Mouse (Mus musculus): ENCODE data around the gene Smap2. TPM values are rescaled to one million over a fixed set of nuclear protein-coding genes. Genes with fewer than 3 reads are reported as not detected.

Gene Smap2
- polyA plus RNA-seq, 1 experiment from 2014 or later: 27.3 TPM

GRCm38 (mm10) chr4:120987319-120987718, 29.7 kb downstream of the Smap2 start:
- no peak for DNase-seq (ENCODE audit: low read depth, low spot score)
- POLR2A ChIA-PET: no interaction called here
- no peaks in the 10 kb centered on the region for H3K27me3 ChIP-seq
- in situ Hi-C loops (cut with MboI; ENCODE audit: low pct_unique_long_range_greater_than_20kb): loop anchor here (5.0 kb wide), 1 partner anchor 45 kb away; no protein-coding TSS in a partner anchor
- ATAC-seq: no peak
- no peak for TF ChIP-seq CTCF (IDR thresholded peaks at IDR 0.05)
- CTCF ChIA-PET: interaction anchor here (0.8 to 5.6 kb wide), 11 partner anchors 10 to 45 kb away, joined by 3 to 38 read pairs (median 3); partner anchors contain the start of genes Smap2 and Zfp69

- in situ Hi-C loops (cut with MboI; ENCODE audit: low pct_unique_long_range_greater_than_20kb): loop anchor here (5.0 kb wide), 1 partner anchor 46 kb away; no protein-coding TSS in a partner anchor
- TF ChIP-seq CTCF (IDR thresholded peaks at IDR 0.05): peak; percentile 69
- ChIA-PET POLR2A (no interaction called here), CTCF (interaction anchor here (0.8 to 5.6 kb wide), 9 partner anchors 15 to 46 kb away, joined by 3 to 38 read pairs (median 3); partner anchors contain the start of gene Smap2)
- DNase-seq (ENCODE audit: low read depth, low spot score): no peak
- ATAC-seq: no peak
- H3K27me3 ChIP-seq: no peaks in the 10 kb centered on the region
Measured at GRCm38 (mm10) chr4:120986446-120986845, 30.6 kb downstream of the Smap2 start.

- in situ Hi-C loops (cut with MboI; ENCODE audit: low pct_unique_long_range_greater_than_20kb): no loop called here
- POLR2A ChIA-PET: no interaction called here
- CTCF ChIA-PET: no interaction called here
- ATAC-seq (no peak), DNase-seq (ENCODE audit: low read depth, low spot score) (no peak)
- no peak for TF ChIP-seq CTCF (IDR thresholded peaks at IDR 0.05)
- no peaks in the 10 kb centered on the region for H3K27me3 ChIP-seq
Measured at GRCm38 (mm10) chr4:120978221-120978620, 38.8 kb downstream of the Smap2 start.

GRCm38 (mm10) chr4:120975428-120975734, 41.7 kb downstream of the Smap2 start:
- ATAC-seq (peak; percentile 76), DNase-seq (ENCODE audit: low read depth, low spot score) (no peak)
- no peaks in the 10 kb centered on the region for H3K27me3 ChIP-seq
- CTCF ChIA-PET: no interaction called here
- TF ChIP-seq CTCF (IDR thresholded peaks at IDR 0.05): no peak
- in situ Hi-C loops (cut with MboI; ENCODE audit: low pct_unique_long_range_greater_than_20kb): no loop called here
- POLR2A ChIA-PET: interaction anchor here (1.0 kb wide), 1 partner anchor 122 kb away, joined by 3 read pairs; the partner anchor contains the start of gene Zmpste24

- ChIA-PET CTCF (no interaction called here), POLR2A (interaction anchor here (1.0 to 1.4 kb wide), 2 partner anchors 24 to 123 kb away, joined by 3 read pairs; partner anchors contain the start of gene Zmpste24)
- no peaks in the 10 kb centered on the region for H3K27me3 ChIP-seq
- ATAC-seq: peak; percentile 26
- in situ Hi-C loops (cut with MboI; ENCODE audit: low pct_unique_long_range_greater_than_20kb): no loop called here
- no peak for DNase-seq (ENCODE audit: low read depth, low spot score)
- no peak for TF ChIP-seq CTCF (IDR thresholded peaks at IDR 0.05)
Measured at GRCm38 (mm10) chr4:120974711-120975427, 42.2 kb downstream of the Smap2 start.

- ATAC-seq (no peak), DNase-seq (ENCODE audit: low read depth, low spot score) (no peak)
- POLR2A ChIA-PET: no interaction called here
- TF ChIP-seq CTCF (IDR thresholded peaks at IDR 0.05): no peak
- no peaks in the 10 kb centered on the region for H3K27me3 ChIP-seq
- in situ Hi-C loops (cut with MboI; ENCODE audit: low pct_unique_long_range_greater_than_20kb): no loop called here
- CTCF ChIA-PET: interaction anchor here (2.9 kb wide), 1 partner anchor 59 kb away, joined by 6 read pairs; no protein-coding TSS in a partner anchor
Measured at GRCm38 (mm10) chr4:120971842-120972241, 45.2 kb downstream of the Smap2 start.

GRCm38 (mm10) chr4:120969382-120970146, 47.5 kb downstream of the Smap2 start:
- POLR2A ChIA-PET: no interaction called here
- DNase-seq (ENCODE audit: low read depth, low spot score): no peak
- TF ChIP-seq CTCF (IDR thresholded peaks at IDR 0.05): peak; percentile 75
- H3K27me3 ChIP-seq: no peaks in the 10 kb centered on the region
- CTCF ChIA-PET: interaction anchor here (0.9 kb wide), 1 partner anchor 17 kb away, joined by 3 read pairs; no protein-coding TSS in a partner anchor
- in situ Hi-C loops (cut with MboI; ENCODE audit: low pct_unique_long_range_greater_than_20kb): no loop called here
- no peak for ATAC-seq

- H3K27me3 ChIP-seq: no peaks in the 10 kb centered on the region
- DNase-seq (ENCODE audit: low read depth, low spot score) (no peak), ATAC-seq (no peak)
- ChIA-PET CTCF (no interaction called here), POLR2A (no interaction called here)
- TF ChIP-seq CTCF (IDR thresholded peaks at IDR 0.05): no peak
- in situ Hi-C loops (cut with MboI; ENCODE audit: low pct_unique_long_range_greater_than_20kb): no loop called here
Measured at GRCm38 (mm10) chr4:120968486-120968885, 48.6 kb downstream of the Smap2 start.

GRCm38 (mm10) chr4:120955586-120955985, 61.5 kb downstream of the Smap2 start:
- ATAC-seq (no peak), DNase-seq (ENCODE audit: low read depth, low spot score) (no peak)
- in situ Hi-C loops (cut with MboI; ENCODE audit: low pct_unique_long_range_greater_than_20kb): no loop called here
- no peaks in the 10 kb centered on the region for H3K27me3 ChIP-seq
- no peak for TF ChIP-seq CTCF (IDR thresholded peaks at IDR 0.05)
- ChIA-PET CTCF (interaction anchor here (1.1 kb wide), 1 partner anchor 9 kb away, joined by 3 read pairs; no protein-coding TSS in a partner anchor), POLR2A (no interaction called here)

- no peaks in the 10 kb centered on the region for H3K27me3 ChIP-seq
- ATAC-seq (no peak), DNase-seq (ENCODE audit: low read depth, low spot score) (no peak)
- ChIA-PET CTCF (no interaction called here), POLR2A (no interaction called here)
- no peak for TF ChIP-seq CTCF (IDR thresholded peaks at IDR 0.05)
- in situ Hi-C loops (cut with MboI; ENCODE audit: low pct_unique_long_range_greater_than_20kb): no loop called here
Measured at GRCm38 (mm10) chr4:120953667-120954066, 63.4 kb downstream of the Smap2 start.

- ChIA-PET CTCF (interaction anchor here (1.1 kb wide), 1 partner anchor 32 kb away, joined by 3 read pairs; no protein-coding TSS in a partner anchor), POLR2A (no interaction called here)
- in situ Hi-C loops (cut with MboI; ENCODE audit: low pct_unique_long_range_greater_than_20kb): no loop called here
- DNase-seq (ENCODE audit: low read depth, low spot score) (no peak), ATAC-seq (no peak)
- H3K27me3 ChIP-seq: no peaks in the 10 kb centered on the region
- no peak for TF ChIP-seq CTCF (IDR thresholded peaks at IDR 0.05)
Measured at GRCm38 (mm10) chr4:120953038-120953437, 64.0 kb downstream of the Smap2 start.

All from Patski (cell line).